Mouse (Mus musculus) cortical plate, adult 2 months (tissue): ENCODE measurements around the gene AI854703. TPM values are rescaled to one million over a fixed set of nuclear protein-coding genes. Genes with fewer than 3 reads are reported as not detected.

Experiments
- H3K27ac ChIP-seq: fragments of 200-500 bp; 2 replicates; pipeline ENCODE4 v1.5.1; 2012; ENCODE audit warnings: low read length, control low read depth, inconsistent platforms; ENCODE audit not compliant: insufficient read depth
- H3K4me1 ChIP-seq: fragments of 200-500 bp; 2 replicates; pipeline ENCODE4 v1.6.1; 2011; ENCODE audit warnings: low read length; ENCODE audit not compliant: control insufficient read depth, insufficient read depth
- H3K4me3 ChIP-seq: fragments of 200-500 bp; 2 replicates; pipeline ENCODE4 v1.5.1; 2011; ENCODE audit warnings: mild to moderate bottlenecking, low read length, control low read depth; ENCODE audit not compliant: insufficient read depth
- CTCF ChIP-seq: fragments of 200-500 bp; IDR thresholded peaks from 2 replicates; pipeline ENCODE4 v1.5.1; 2011; ENCODE audit warnings: mild to moderate bottlenecking, control low read depth, low read length; ENCODE audit not compliant: insufficient read depth; ENCODE audit errors: extremely low read depth
- POLR2A ChIP-seq: fragments of 200-500 bp; IDR thresholded peaks from 2 replicates; pipeline ENCODE4 v1.6.1; 2011; ENCODE audit warnings: mild to moderate bottlenecking, low read length, control low read depth; ENCODE audit not compliant: insufficient read depth; ENCODE audit errors: extremely low read depth
- polyA plus RNA-seq: library from polyadenylated mRNA; depleted of rRNA; stranded (reverse); fragments of >200 nt; gene quantifications from 2 replicates; pipeline ENCODE4 v1.2.3, GENCODE M21; 2012; rRNA removed

AI854703 gene
- polyA plus RNA-seq, result 28.3 and 28.4 TPM in 2 replicates

DNA sequence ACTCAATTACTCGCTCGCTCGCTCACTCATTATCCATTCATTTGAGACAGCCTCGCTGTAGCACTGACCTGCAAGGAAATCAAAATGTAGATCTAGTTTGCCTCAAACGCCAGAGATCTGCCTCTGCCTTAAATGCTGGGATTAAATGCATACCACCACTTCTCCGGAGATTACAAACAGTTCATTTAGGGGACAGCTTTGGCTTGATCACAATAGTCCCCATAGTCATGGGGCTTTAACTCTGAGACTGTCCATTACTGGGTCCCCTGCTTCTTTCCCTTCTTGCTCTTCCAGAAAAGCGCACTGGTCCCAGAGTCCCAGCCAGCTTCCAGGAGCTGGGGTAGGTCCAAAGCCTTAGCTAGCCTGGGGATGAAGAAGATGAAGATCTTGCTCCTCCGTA is at the start of gene AI854703:
TSS of gene AI854703 (plus strand) at position 301 of the 400 bp plus-strand sequence.
- H3K4me3 ChIP-seq, result peak within 1 kb of the TSS; percentile 52
- peak within 1 kb of the TSS; percentile 45 for H3K27ac ChIP-seq
- H3K4me1 ChIP-seq, result peaks cover 9% of the 10 kb centered on the region; the same call in 1 of the 2 replicates
- TF ChIP-seq CTCF (no peak), POLR2A (no peak)

- Histone ChIP-seq H3K4me3 (no peak overlapping the region), H3K27ac (no peak overlapping the region), H3K4me1 (no peaks in the 10 kb centered on the region)
- TF ChIP-seq POLR2A (no peak), CTCF (no peak)
Observed at GRCm38 (mm10) chr6:48578736-48579135, 47.8 kb upstream of the AI854703 start.

- no peaks in the 10 kb centered on the region for H3K4me1 ChIP-seq
- H3K4me3 ChIP-seq, result no peak overlapping the region
- no peak overlapping the region for H3K27ac ChIP-seq
- TF ChIP-seq POLR2A, result no peak
- TF ChIP-seq CTCF, result no peak
Observed at GRCm38 (mm10) chr6:48579215-48579648, 47.3 kb upstream of the AI854703 start.

DNA sequence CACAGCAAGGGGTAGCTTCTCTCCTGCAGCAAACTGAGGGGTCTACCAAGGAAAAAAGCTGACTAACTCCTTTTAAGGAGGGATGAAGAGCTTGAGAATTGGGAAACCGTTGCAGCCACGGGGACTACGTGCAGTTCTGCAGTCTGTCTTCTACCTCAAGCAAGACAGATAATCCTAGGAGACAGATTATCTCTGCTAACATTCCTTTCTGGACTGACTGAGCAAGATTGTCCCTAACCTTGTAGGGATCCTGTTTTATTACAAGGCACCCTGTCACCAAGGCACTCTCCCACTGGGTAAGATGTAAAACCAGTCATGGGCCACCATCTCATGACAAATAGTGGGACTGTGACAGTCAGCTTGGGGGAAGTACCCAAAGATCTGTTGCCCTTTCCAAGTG is 45.3 kb upstream of the AI854703 start:
- Histone ChIP-seq H3K4me3 (no peak overlapping the region), H3K27ac (no peak overlapping the region), H3K4me1 (no peaks in the 10 kb centered on the region)
- no peak for TF ChIP-seq CTCF
- TF ChIP-seq POLR2A, result no peak

DNA sequence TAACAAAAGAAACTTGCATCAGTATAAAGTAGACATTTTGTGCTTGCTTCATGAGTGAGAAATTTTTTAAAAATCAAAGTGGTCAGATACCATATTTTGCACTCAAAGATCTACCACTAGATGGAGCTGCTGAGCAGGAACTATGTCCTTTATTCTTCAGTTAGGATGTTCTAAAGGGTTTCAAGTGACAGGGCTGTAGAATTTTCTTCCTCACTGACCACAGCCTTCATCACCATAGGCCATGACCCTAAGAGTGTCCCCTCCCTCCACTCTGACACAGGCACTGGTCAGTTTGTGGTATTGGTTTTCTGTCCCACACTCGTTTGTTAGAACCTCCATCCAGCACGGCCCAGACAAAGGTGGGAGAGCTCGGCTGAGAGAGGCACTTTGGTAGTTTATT is 44.5 kb upstream of the AI854703 start:
- TF ChIP-seq POLR2A (no peak), CTCF (0 out of 2 replicates have a peak, but pooled peaks have one; percentile 14)

GRCm38 (mm10) chr6:48589194-48589750 is 37.3 kb upstream of the AI854703 start, which contains the start of gene Gm45021:
Gm45021 (plus strand) TSS chr6:48589610.
- Histone ChIP-seq H3K4me1 (no peaks in the 10 kb centered on the region; the same call in 1 of the 2 replicates), H3K27ac (no peak within 1 kb of the TSS; the same call in 1 of the 2 replicates), H3K4me3 (no peak within 1 kb of the TSS)
- no peak for TF ChIP-seq POLR2A

More for the DNA sequence above, 44.5 kb upstream of the AI854703 start:
- Histone ChIP-seq H3K4me3 (no peak overlapping the region), H3K27ac (no peak overlapping the region), H3K4me1 (no peaks in the 10 kb centered on the region)

DNA sequence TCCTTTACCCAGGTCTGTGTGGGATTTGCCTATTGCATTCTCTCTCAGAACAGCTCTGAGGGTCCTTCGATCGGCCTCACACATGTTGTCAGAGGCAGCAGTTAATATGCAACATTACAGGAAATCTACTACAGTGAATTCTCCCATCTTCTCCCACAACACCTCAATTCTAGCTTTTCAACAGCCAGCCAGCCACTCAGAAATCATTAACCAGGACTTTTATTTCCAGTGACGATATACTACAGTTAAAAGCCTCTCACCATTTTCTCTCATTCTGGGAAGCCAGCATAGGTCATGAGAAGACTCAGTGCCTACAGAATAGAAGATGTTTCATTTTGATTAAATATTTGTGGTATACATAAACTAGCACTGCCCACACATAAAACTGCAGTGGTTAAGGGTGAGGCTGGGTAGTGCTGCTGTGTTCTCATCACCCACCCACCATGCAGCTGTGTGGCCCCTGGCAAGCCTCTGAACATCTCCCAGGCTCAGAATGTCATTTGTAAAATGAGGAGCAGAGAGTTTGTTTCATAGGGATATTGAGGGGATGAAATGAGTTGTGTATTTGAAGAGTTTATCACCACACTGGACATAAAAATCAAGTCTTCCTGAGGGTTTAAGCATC is 35.2 kb upstream of the AI854703 start:
- Histone ChIP-seq H3K4me3 (no peak overlapping the region), H3K27ac (no peak overlapping the region), H3K4me1 (peaks cover 2% of the 10 kb centered on the region; the same call in 1 of the 2 replicates)
- TF ChIP-seq CTCF (no peak), POLR2A (no peak)

- H3K27ac ChIP-seq, result no peak overlapping the region
- no peak for TF ChIP-seq POLR2A
- TF ChIP-seq CTCF, result no peak
- peaks cover 2% of the 10 kb centered on the region; the same call in 1 of the 2 replicates for H3K4me1 ChIP-seq
- no peak overlapping the region for H3K4me3 ChIP-seq
Observed at GRCm38 (mm10) chr6:48591871-48592270, 34.7 kb upstream of the AI854703 start.

- TF ChIP-seq CTCF, result no peak
- TF ChIP-seq POLR2A, result 0 out of 2 replicates have a peak, but pooled peaks have one; percentile 10
- Histone ChIP-seq H3K4me3 (peak within 1 kb of the TSS; percentile 65), H3K4me1 (peaks cover 2% of the 10 kb centered on the region; the same call in 1 of the 2 replicates), H3K27ac (peak within 1 kb of the TSS; percentile 99)
Observed at GRCm38 (mm10) chr6:48593158-48594042, 33.2 kb upstream of the AI854703 start, which contains the start of the genes Repin1 and Gm44965. Repin1 (plus strand) TSS chr6:48593883. Gm44965 (plus strand) TSS chr6:48593941.
